ENCODE assay signal across 1 mouse cellular context in genomic region chr4:135286833-135287395, GRCm38 (mm10).
TF ChIP-seq lines count a peak whose summit lies in the region.

No protein-coding gene starts in this region.

TF ChIP-seq in C2C12, 6 proteins besides CTCF, POLR2A, EP300 and RAD21 (continued from another document):
- TF ChIP-seq FOSL1 (IDR thresholded peaks at IDR 0.05; ENCODE audit: insufficient read depth, low read length, poor library complexity, severe bottlenecking): no peak
